Mouse (Mus musculus): ENCODE measurements around the gene Wdr73. TPM values are rescaled to one million over a fixed set of nuclear protein-coding genes. Genes with fewer than 3 reads are reported as not detected.

The Wdr73 gene
- total and polyA plus RNA-seq, 3 experiments = 57.8 to 67.0 TPM; not detected in 1

- peaks cover 0 to 6% of the 10 kb centered on the region in 2 experiments; a peak in 1 of 4 replicates for H3K4me1 ChIP-seq (ENCODE audit: control insufficient read depth in 1 of 2, insufficient read depth in 2 of 2, low read length in 2 of 2)
- no peak for TF ChIP-seq POLR2AphosphoS2 (IDR thresholded peaks at IDR 0.05; ENCODE audit: low read length)
- TF ChIP-seq SMC3 (IDR thresholded peaks at IDR 0.05; ENCODE audit: low read depth, low read length) = no peak
- no peak for TF ChIP-seq KAT2A (conservative IDR thresholded peaks at IDR 0.05; ENCODE audit: low read depth, low read length)
- TF ChIP-seq ZC3H11A (IDR thresholded peaks at IDR 0.05; ENCODE audit: low read depth, low read length) = no peak
- no peak for TF ChIP-seq CTCF (IDR thresholded peaks at IDR 0.05 in 2 of 3, conservative IDR thresholded peaks at IDR 0.05 in 1 of 3; ENCODE audit: control insufficient read depth in 1 of 3, insufficient read depth in 1 of 3, low read depth in 2 of 3, low read length in 3 of 3, poor library complexity in 1 of 3, severe bottlenecking in 1 of 3)
- no peak for TF ChIP-seq TBP (IDR thresholded peaks at IDR 0.05; ENCODE audit: low read depth, low read length)
- TF ChIP-seq JUND (IDR thresholded peaks at IDR 0.05; ENCODE audit: low read depth, low read length) = no peak
- TF ChIP-seq CHD1 (IDR thresholded peaks at IDR 0.05; ENCODE audit: low read depth, low read length) = no peak
- TF ChIP-seq RAD21 (IDR thresholded peaks at IDR 0.05; ENCODE audit: low read depth, low read length) = no peak
- TF ChIP-seq MAZ (IDR thresholded peaks at IDR 0.05; ENCODE audit: low read depth, low read length) = no peak
- H3K36me3 ChIP-seq (ENCODE audit: control insufficient read depth in 1 of 2, insufficient read depth in 2 of 2, low read length in 2 of 2) = peaks cover 7 to 16% of the 10 kb centered on the region in 2 experiments
- DNase-seq (ENCODE audit: low read depth, low spot score) = no peak
- H3K9ac ChIP-seq (ENCODE audit: control insufficient read depth, low read depth, low read length, poor library complexity, severe bottlenecking) = no peak overlapping the region
- H3K27ac ChIP-seq (ENCODE audit: control insufficient read depth, low read depth, low read length) = no peak overlapping the region
- peaks cover 19% of the 10 kb centered on the region for H3K79me2 ChIP-seq (ENCODE audit: control insufficient read depth, insufficient read depth, low read length, poor library complexity)
- no peak overlapping the region for H3K4me3 ChIP-seq (ENCODE audit: control insufficient read depth in 1 of 2, insufficient read depth in 1 of 2, low read depth in 2 of 2, low read length in 2 of 2)
- no peaks in the 10 kb centered on the region for H3K27me3 ChIP-seq (ENCODE audit: control insufficient read depth in 1 of 2, insufficient read depth in 2 of 2, low read length in 2 of 2)
- no peaks in the 10 kb centered on the region for H3K9me3 ChIP-seq (replicated peaks; ENCODE audit: insufficient read depth, low read length)
Observed at GRCm38 (mm10) chr7:80935834-80936233, 34.8 kb upstream of the Wdr73 start.

- Histone ChIP-seq H3K36me3 (ENCODE audit: control insufficient read depth in 1 of 2, insufficient read depth in 2 of 2, low read length in 2 of 2) (peaks cover 7 to 19% of the 10 kb centered on the region in 2 experiments), H3K27ac (ENCODE audit: control insufficient read depth, low read depth, low read length) (no peak overlapping the region), H3K9me3 (replicated peaks; ENCODE audit: insufficient read depth, low read length) (no peaks in the 10 kb centered on the region), H3K79me2 (ENCODE audit: control insufficient read depth, insufficient read depth, low read length, poor library complexity) (peaks cover 3% of the 10 kb centered on the region; the same call in 1 of the 2 replicates), H3K4me1 (ENCODE audit: control insufficient read depth in 1 of 2, insufficient read depth in 2 of 2, low read length in 2 of 2) (peaks cover 0 to 6% of the 10 kb centered on the region in 2 experiments; a peak in 1 of 4 replicates), H3K27me3 (ENCODE audit: control insufficient read depth in 1 of 2, insufficient read depth in 2 of 2, low read length in 2 of 2) (no peaks in the 10 kb centered on the region), H3K4me3 (ENCODE audit: control insufficient read depth in 1 of 2, insufficient read depth in 1 of 2, low read depth in 2 of 2, low read length in 2 of 2) (no peak overlapping the region), H3K9ac (ENCODE audit: control insufficient read depth, low read depth, low read length, poor library complexity, severe bottlenecking) (no peak overlapping the region)
- no peak for DNase-seq (ENCODE audit: low read depth, low spot score)
- no peak for TF ChIP-seq GABPA (IDR thresholded peaks at IDR 0.05; ENCODE audit: low read depth, low read length)
- no peak for TF ChIP-seq TCF12 (IDR thresholded peaks at IDR 0.05; ENCODE audit: low read depth, low read length)
- TF ChIP-seq SIN3A (IDR thresholded peaks at IDR 0.05; ENCODE audit: low read length) = no peak
- TF ChIP-seq ZMIZ1 (IDR thresholded peaks at IDR 0.05; ENCODE audit: low read depth, low read length) = no peak
- TF ChIP-seq ZKSCAN1 (IDR thresholded peaks at IDR 0.05; ENCODE audit: low read depth, low read length) = no peak
- no peak for TF ChIP-seq MYB (IDR thresholded peaks at IDR 0.05; ENCODE audit: low read depth, low read length)
- TF ChIP-seq UBTF (IDR thresholded peaks at IDR 0.05; ENCODE audit: borderline replicate concordance, insufficient read depth, low read depth, low read length) = no peak
- TF ChIP-seq KAT2A (conservative IDR thresholded peaks at IDR 0.05; ENCODE audit: low read depth, low read length) = no peak
- TF ChIP-seq MAX (IDR thresholded peaks at IDR 0.05; ENCODE audit: low read length) = no peak
- no peak for TF ChIP-seq NRF1 (IDR thresholded peaks at IDR 0.05; ENCODE audit: insufficient read depth, low read depth, low read length, poor library complexity, severe bottlenecking)
- TF ChIP-seq MXI1 (IDR thresholded peaks at IDR 0.05; ENCODE audit: low read depth, low read length) = no peak
Observed at GRCm38 (mm10) chr7:80932777-80933176, 31.7 kb upstream of the Wdr73 start.
